Mouse (Mus musculus) adrenal gland (tissue): ENCODE measurements around the gene Sbno2.

Experiments used
- intact Hi-C: fragments of 180-260 bp; cut with DNase I; formaldehyde crosslinking; loops from one replicate; pipeline ENCODE4 v1.15.1; 2025

Sbno2 gene

GRCm38 (mm10) chr10:80142530-80142925 lies 37.2 kb upstream of the Sbno2 start:
- intact Hi-C loops = loop anchor here (5.0 kb wide), 1 partner anchor 155 kb away; the partner anchor contains the start of gene Cnn2

GRCm38 (mm10) chr10:80141786-80142529 lies 36.6 kb upstream of the Sbno2 start:
- intact Hi-C loops = loop anchor here (5.0 kb wide), 1 partner anchor 155 kb away; the partner anchor contains the start of gene Cnn2

- intact Hi-C loops = loop anchor here (5.0 kb wide), 1 partner anchor 154 kb away; the partner anchor contains the start of gene Cnn2
These were observed 35.9 kb upstream of the Sbno2 start for GRCm38 (mm10) chr10:80141243-80141642.

GRCm38 (mm10) chr10:80140666-80141035 lies 35.3 kb upstream of the Sbno2 start, which contains the start of gene Cbarp:
Gene Cbarp, minus strand, starts transcription at chr10:80140835.
- intact Hi-C loops = loop anchor here (5.0 kb wide), 1 partner anchor 153 kb away; the partner anchor contains the start of gene Cnn2

GRCm38 (mm10) chr10:80139975-80140665 lies 34.7 kb upstream of the Sbno2 start:
- intact Hi-C loops = loop anchor here (5.0 kb wide), 2 partner anchors 153 to 178 kb away; partner anchors contain the start of genes Cnn2 and Wdr18

- intact Hi-C loops = loop anchor here (5.0 kb wide), 1 partner anchor 177 kb away; the partner anchor contains the start of gene Wdr18
These were observed 34.0 kb upstream of the Sbno2 start for GRCm38 (mm10) chr10:80139439-80139775.

GRCm38 (mm10) chr10:80138553-80139438 lies 33.4 kb upstream of the Sbno2 start, which contains the start of gene Atp5d:
Gene Atp5d, plus strand, starts transcription at chr10:80138632.
- intact Hi-C loops = loop anchor here (5.0 kb wide), 1 partner anchor 176 kb away; the partner anchor contains the start of gene Wdr18

GRCm38 (mm10) chr10:80137626-80138552 lies 32.5 kb upstream of the Sbno2 start:
- intact Hi-C loops = loop anchor here (5.0 kb wide), 1 partner anchor 176 kb away; the partner anchor contains the start of gene Wdr18

GRCm38 (mm10) chr10:80136952-80137625 lies 31.7 kb upstream of the Sbno2 start:
- intact Hi-C loops = loop anchor here (5.0 kb wide), 1 partner anchor 175 kb away; the partner anchor contains the start of gene Wdr18

- intact Hi-C loops = loop anchor here (5.0 kb wide), 1 partner anchor 174 kb away; the partner anchor contains the start of gene Wdr18
These were observed 31.0 kb upstream of the Sbno2 start for GRCm38 (mm10) chr10:80136179-80136951.

- intact Hi-C loops = loop anchor here (2.0 to 5.0 kb wide), 2 partner anchors 17 to 173 kb away; partner anchors contain the start of gene Wdr18
These were observed 30.3 kb upstream of the Sbno2 start for GRCm38 (mm10) chr10:80135641-80136040.

GRCm38 (mm10) chr10:80135161-80135560 lies 29.8 kb upstream of the Sbno2 start:
- intact Hi-C loops = loop anchor here (2.0 to 5.0 kb wide), 2 partner anchors 16 to 173 kb away; partner anchors contain the start of gene Wdr18

- intact Hi-C loops = loop anchor here (2.0 kb wide), 1 partner anchor 16 kb away; no protein-coding TSS in a partner anchor
These were observed 29.1 kb upstream of the Sbno2 start for GRCm38 (mm10) chr10:80134421-80134820.

- intact Hi-C loops = no loop called here
These were observed 28.0 kb upstream of the Sbno2 start for GRCm38 (mm10) chr10:80133226-80133849.

- intact Hi-C loops = no loop called here
These were observed 26.6 kb upstream of the Sbno2 start for GRCm38 (mm10) chr10:80131952-80132350.

GRCm38 (mm10) chr10:80131316-80131951 lies 26.1 kb upstream of the Sbno2 start:
- intact Hi-C loops = no loop called here

GRCm38 (mm10) chr10:80130403-80131031 lies 25.1 kb upstream of the Sbno2 start:
- intact Hi-C loops = no loop called here
